Mouse (Mus musculus): ENCODE data around the gene Ly6g5c.

Gene Ly6g5c

DNA sequence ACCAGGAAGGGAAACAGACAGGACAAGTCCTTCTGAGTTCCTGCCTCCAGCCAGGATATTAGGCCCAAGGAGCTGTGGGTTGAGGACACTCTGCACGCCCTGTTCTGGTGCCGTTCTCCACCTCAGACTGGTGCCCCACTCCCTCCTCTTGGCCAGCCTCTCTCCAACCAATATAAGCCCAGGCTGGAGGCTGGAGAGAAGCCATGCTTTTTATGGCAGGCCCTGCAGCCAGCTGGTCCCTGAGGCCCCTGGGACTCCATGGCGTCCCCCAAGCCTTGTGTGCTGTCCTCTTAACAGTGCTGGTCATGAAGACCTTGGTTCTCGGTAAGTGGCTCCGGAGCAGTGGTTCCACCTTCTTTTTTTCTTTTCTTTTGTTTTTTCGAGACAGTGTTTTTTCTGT lies at the start of gene Ly6g5c:
Ly6g5c (plus strand) TSS at position 183 of the 400 bp plus-strand sequence.
- no peak for DNase-seq

DNA sequence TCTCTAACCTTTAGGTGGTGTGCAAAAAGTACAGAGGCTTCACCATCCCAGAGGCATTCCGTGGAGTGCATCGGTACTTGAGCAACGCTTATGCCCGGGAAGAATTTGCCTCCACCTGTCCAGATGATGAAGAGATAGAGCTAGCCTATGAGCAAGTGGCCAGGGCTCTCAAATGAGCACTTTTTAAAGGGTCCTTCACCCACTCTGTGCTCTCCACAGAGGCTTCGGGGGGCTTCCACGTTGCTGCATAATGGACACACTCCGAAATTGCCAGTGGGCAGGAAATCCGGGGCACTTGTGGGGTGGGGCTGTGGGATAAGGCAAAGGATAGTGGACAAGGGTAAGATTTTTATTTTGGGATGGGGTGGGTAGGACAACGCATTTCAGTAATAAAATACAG lies 49.8 kb upstream of the Ly6g5c start:
- peak; percentile 95 for DNase-seq

DNA sequence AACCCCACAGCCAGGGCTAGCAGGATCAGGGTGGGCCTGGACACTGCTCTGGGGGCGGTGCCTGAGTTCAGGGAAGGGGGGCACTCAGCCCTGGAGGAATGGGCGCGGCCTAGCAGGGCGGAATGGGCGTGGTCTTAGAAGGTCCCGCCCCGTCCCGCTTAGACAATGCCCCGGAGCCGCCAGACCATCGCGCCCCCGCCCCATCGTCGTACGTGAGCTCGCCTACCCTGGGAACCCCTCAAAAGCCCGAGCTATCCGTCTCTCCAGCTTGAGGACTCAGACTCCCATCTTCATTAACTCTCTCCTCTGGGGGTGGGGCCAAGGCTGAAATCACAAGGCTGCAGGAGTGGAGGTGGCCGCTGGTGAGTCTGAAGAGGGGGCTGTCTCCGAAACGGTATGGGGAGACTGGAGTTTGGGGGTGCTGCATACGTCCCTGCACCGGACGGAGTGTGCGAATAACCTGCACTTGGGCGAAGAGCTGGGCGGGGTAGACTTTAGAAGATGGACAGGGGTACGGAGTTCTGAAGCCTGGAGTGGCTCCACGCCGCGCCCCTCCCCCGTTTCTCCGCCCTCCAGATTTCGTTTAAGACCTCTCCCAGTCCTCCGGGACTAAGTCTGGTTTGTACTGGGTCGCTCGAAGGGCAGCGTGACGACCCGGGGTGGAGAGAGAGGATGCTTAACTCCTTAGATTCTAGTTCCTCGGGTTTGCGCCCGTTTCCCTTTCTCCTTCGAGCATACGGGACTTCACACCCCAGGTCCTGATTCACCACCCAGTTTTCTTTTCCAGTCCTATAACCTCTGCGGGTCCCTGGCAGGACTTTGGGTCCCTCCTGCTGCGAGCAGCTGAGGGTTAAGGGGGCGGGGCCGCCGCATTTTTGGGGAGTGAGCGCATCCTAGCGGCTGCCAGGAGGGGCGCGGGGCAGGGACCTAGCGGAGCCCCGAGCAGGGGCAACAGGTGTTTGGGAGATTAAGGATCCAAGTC lies 48.9 kb upstream of the Ly6g5c start, which contains the start of gene Ddah2:
Ddah2 (plus strand) TSS at position 125 of the 982 bp plus-strand sequence.
- peak; percentile 99 for DNase-seq

DNA sequence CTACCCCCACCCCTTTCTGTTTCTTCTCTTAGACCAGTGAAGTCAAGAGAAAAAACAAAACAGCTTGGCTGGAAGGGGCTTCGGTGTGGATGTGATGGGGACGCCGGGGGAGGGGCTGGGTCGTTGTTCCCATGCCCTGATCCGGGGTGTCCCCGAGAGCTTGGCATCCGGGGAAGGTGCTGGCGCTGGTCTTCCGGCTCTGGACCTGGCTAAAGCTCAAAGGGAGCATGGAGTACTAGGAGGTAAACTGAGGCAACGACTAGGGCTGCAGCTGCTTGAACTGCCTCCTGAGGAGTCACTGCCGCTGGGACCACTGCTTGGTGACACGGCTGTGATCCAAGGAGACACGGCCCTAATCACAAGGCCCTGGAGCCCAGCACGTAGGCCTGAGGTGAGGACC lies 48.0 kb upstream of the Ly6g5c start:
- DNase-seq = peak; percentile 95

DNA sequence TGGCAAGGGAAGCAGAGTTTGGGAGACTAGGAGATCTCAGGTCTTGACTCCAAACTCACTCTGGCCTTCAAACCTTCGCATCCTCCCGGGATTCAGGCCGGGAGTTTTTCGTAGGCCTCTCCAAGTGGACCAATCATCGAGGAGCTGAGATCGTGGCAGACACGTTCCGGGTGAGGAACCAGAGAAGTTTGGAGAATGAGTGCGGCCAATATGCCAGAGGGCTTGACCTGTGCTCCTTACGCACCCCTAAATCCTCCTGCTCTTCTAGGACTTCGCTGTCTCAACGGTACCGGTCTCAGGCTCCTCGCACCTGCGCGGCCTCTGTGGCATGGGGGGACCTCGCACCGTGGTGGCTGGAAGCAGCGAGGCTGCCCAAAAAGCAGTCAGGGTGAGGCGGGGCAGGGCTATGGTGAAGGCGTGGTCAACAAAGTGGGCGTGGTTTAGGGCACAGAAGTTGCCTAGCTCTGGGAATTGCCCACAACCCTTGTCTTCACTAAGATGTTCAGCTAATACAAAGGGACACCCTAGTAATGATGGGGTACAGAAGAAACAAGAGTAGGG lies 47.3 kb upstream of the Ly6g5c start:
- peak; percentile 96 for DNase-seq

DNA sequence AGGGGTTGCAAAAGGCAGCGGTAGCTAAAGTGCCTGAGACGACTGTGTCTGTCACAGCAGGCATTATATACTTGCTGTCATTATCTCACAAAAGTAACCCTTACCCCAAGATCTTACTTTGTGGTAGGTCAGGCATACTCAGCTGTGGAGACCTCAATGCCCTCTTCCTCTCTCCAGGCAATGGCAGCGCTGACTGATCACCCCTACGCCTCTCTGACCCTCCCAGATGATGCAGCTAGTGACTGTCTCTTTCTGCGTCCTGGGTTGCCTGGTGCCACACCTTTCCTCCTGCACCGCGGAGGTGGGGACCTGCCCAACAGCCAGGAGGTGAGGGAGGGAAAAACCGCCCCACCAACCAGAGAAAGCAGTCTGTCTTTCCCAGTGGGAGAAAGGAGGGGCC lies 46.8 kb upstream of the Ly6g5c start:
- peak; percentile 92 for DNase-seq

DNA sequence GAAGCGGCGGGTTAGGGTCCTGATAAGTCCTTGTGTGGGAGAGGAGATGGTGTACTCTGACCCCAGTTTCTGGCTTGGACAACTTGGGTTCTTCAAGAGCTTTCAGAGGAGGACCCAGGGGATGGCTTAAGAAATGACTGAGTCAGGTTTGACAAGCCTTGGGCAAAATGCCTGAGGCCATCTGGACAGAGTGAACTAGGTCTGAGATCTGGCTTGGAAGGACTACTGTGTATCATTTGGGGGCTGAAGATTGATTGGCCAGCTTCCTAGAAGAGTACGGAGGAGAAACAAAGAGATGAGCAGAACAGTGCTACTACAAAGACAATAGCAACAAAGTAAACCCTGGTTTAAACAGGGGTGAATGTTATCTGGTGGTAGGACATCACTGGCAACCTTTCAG lies 44.6 kb upstream of the Ly6g5c start:
- peak; percentile 94 for DNase-seq

DNA sequence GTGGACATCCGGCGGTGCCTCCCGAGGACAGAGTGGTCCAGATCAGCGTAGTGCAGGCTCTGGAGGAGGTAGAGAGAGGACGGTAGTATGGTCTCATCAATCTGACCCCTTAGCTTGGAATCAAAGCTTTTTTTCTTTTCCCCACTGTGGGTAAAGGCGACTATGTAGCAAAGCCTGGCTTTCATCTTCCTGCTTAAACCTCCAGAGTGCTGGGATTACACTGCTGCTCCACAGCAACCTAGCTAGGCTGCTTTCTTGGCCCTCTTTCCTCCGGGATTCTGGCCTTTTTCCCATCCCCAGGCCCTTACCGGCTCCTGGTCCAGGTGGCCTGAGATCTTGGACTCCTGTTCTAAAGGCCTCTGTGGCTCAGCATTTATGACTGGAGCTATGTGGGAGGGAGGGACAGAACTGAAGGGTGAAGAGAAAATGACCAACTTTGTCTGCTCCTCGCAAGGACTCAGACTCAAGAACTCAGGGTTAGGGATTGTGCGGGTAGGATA lies 43.7 kb upstream of the Ly6g5c start:
- DNase-seq = no peak

DNA sequence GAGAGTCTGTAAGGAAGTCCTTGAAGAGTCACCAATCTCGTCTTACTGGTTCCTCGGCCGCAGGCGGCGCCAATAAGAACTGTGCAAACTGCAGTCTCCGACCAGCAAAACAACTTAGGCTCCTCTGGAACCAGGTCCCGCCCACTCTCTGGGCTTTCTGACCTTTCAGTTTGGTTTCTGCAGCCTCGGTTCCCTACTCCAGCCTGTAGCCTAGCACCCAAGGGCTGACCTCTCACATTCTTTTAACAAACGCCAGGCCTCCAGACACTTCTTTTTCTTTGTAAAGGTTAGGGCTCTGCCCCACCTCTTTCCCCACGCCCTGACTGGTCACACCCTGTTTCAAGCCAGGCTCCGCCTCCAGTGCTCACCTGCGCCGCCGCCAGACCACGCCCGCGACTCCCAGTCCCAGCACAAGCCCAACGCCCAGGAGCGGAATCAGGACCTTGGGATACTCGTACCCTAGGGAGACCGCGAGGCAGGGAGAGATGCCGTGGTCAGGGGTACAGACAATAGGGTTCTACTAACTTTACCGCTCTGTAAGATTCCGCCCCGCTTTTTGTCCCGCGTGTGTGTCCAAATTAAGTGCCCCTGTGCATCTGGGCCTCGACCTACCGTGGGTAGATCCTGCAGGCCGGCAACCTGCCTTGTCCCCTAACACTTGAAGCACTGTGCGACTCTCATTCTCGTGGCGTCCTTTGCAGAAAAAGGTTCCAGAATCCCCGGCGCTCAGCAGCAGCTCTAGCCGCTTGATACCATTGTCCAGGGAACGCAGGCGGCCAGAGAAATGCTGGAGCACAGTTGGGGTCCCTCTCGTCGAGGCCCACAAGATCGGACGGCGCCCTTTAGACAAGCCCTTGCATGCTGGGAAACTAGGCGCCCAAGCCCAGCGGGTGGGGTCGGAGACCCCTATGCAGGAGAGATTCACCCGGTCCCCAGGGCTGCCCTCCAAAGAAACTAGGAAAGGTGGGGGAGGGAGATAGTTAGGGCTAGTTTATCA lies 42.8 kb upstream of the Ly6g5c start, which contains the start of gene Ly6g6c:
Ly6g6c (plus strand) TSS at position 438 of the 997 bp plus-strand sequence.
- DNase-seq = peak; percentile 97

DNA sequence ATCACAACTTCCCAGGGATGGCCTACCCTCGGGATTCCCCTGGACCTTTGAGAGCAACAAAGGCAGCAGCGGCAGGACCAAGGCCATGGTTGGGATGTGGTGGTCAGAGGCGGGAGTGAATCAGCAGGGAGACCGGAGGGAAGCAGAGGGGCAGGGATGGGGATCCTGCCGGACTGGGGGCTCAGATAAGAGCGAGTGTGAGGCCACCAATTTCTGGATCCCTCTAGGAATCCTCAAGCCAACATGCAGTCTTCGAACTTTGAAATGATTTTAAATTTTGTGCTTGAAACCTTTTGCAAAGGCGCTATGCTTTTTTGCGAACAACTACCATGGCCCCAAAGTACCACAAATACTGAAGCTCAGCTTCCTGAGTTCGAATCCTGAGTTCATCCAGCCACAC lies 42.0 kb upstream of the Ly6g5c start, which contains the start of gene Mpig6b:
Mpig6b (minus strand) TSS at position 101 of the 400 bp plus-strand sequence.
- DNase-seq = no peak

DNA sequence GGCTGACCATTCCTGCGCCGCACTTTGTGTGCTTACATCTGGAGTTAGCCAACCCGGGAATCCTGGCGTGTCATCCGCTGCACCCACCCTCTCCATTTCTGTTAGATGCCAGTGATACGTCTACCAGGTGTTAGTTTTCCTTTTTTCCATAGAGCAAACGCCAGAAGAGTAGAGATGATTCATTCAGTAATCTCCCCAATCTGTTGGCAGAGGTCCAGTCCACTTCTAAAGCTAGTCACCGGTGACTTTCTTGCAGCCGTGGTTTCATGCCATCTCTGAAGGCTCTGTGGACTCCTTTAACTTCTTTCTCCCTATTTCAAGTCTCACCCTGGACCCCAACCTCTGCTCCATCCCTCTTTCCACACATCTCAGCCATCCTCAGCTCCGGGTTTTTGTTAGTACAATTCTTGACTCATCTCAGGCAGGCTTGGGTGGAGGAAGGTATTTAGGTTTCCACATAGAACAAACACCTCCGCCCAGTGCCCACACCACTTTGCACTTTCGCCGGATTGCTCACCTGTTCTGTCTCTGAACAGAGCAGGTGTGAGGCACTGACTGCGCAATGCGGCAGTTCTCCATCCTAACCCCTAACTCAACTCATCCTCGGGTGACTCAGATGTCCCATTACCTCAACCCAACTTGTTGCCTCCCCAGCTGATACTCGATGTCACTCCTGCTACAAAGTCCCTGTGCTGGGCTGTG lies 39.7 kb upstream of the Ly6g5c start:
- no peak for DNase-seq

DNA sequence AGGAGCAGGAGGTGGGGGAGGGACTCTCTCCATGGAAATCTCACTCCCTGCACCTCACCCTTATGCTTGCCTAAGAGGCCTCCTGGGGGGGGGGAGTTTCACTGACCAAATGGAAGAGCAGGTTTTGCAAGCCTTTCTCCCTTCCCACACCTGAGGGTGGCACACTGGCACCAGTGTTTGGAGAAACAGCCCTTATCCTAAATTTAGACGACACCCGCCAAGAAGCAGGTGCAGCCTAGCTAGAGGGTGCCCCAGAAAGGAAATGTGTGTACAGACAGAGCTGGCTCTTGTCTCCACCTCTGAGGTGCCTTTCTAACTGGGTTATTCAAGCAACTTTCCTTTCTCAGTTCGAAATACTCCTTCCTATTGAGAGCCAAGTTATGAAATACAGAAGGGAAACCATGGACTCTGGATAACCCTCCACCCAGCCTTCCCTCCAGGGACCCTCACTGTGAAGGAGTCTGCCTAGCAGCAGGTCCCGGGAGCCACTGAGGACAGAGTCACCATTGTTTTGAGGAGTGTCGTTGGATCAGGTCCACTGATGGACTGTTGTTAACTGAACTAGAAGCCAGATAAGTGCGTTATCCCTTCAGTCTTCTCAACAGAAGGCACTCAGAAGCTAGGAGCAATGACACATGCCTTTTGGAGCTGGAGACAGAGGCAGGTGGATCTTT lies 37.4 kb upstream of the Ly6g5c start:
- DNase-seq = peak; percentile 95

DNA sequence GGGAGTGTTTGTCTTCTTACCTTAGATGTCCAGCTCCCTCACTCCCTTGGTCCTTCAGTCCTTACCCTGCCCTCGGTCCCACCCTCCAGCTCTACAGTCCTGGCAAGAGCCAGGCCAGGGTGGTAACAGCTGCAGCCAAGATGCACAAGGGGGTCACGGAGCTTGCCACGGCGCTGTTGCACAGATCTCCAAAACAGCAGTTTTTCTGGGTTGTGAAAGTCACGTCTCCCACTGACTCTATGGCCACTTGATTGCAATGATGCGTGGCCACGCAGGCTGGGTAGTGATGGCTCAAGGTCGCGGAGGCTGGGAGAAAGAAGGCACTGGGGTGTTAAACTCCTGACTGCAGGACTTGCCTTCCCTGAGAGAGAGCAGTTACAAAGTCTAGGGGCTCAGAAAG lies 36.6 kb upstream of the Ly6g5c start:
- DNase-seq = no peak

DNA sequence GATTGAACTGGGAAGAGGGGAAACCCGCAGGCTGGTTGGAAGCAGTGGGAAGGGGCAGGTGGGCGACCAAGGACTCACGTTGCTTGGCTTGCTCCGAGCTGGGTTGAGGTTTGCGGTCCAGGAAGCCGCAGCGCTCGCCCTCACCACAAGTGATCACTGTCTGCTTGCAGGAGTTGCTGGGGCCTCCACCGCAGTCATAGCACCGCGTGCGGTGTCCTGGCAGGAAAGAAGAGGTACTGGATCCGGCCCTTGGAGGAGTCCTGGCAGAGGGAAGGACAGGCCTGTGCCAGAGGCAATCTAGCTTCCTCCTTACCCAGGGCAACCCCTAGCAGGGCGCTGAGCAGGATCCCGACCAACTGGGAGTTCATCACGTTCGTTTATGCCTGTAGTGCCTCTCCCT lies 34.0 kb upstream of the Ly6g5c start:
- no peak for DNase-seq

DNA sequence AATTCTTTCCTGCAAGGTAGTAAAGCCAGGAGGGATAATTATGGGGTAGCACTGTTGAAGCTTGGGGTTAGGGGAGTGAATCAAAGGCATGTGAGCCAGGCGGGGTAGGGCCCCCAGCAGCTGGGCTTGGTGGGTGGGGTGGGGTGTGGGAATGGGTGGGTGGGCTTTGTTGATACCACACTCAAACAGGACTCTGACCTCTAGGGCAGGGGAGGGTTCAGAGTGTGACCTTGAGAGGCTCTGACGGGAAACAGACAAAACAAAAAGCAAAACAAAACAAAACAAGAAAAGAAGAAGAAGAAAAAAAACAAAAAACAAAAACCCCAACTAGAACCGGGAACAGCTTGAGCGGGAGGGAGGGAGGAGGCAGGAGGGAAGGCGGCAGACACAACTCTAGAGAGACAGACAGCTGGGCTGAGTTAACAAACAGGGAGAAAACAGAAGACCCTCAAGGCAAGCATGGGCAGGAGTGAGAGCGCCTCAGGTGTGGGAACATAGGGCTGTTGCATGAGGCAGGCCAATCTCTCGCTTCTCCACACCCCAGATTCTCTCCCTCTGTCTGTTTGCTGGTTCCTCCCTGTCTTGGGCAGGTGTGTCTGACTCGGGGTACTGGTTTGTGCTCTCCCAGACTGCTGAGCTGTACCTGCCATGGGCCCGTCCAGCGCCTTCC lies 31.4 kb upstream of the Ly6g5c start, which contains the start of gene Ly6g6e:
Ly6g6e (plus strand) TSS at position 396 of the 670 bp plus-strand sequence.
- DNase-seq = no peak

DNA sequence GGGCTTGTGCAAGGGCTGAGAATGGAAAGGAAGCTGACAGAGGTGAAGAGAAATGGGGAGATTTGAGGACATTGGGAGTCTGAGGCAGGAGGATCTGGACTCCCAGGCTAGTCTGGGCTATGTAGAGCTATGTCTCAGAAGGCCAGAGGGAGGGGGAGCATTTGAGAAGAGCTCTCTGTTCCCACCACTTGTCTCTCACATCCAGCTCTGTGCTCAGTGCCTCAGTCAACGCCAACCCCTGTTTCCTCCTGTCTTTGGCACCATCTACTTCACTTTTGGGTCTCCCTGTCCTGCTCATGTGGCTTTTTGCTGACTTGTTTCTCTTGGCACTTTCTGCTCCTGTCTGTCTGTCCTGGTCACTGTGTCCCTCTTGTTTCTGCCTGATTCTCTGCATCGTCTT lies 30.8 kb upstream of the Ly6g5c start:
- DNase-seq = peak; percentile 94

DNA sequence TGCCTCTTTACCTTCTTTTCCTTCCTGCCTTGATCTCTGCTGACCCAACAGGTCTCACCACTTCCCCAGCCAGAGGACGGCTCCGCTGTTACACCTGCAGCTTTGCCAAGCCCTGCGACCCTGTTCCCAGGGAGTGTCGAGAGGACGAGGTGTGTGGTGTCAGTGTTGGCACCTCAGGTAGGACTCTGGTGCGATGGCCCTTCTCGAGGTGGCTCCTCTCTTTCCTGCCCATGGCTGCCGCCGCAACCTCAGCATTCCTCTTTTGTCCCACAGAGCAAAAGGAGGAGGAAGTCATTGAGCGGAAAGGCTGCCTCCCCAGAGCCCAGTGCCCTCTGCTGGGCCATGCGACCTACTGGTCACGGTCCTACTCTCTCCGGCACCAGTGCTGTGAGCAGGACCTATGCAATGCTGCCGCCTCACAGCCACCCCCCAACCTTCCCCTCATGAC lies 30.3 kb upstream of the Ly6g5c start, which contains the start of gene Ly6g6d:
Ly6g6d (minus strand) TSS at position 280 of the 448 bp plus-strand sequence.
- peak; percentile 97 for DNase-seq

DNA sequence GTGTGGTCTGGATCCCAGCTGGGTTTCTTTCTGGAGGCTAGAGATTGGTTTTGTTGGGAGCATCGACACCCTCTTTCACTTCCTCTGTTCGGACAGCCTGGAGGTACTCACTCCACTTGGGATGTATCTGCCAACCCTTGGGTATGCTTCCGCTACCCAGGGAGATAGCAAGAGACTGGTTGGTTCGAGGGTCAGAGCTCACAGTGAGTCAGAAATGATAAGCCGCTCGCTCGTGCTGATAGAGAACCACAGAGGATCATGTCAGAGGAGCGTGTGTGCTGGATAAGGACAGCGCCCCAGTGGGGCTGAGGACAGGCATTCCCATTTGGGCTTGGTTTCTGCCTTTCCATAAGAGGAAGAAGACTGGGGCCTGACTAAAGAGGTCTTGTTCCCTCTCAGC lies 28.3 kb upstream of the Ly6g5c start:
- peak; percentile 93 for DNase-seq

DNA sequence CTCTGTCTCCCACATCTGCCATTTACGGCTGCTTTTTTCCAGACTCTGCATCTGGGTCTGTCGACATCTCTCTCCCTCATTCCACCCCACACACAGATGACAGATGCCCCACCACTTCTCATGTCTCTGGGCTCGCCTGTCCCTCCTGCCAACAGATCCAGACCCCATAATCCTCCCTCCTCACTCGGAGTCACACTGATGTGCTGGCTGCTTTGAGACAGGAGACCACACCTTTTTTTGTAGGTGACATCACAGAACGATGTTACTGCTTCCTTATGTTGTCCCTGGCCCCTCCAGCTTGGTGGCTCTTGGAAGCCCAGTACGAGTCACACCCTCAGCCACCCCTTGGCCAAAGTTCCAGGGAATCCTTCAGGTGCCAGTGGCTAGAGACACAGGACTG lies 27.8 kb upstream of the Ly6g5c start:
- DNase-seq = no peak

DNA sequence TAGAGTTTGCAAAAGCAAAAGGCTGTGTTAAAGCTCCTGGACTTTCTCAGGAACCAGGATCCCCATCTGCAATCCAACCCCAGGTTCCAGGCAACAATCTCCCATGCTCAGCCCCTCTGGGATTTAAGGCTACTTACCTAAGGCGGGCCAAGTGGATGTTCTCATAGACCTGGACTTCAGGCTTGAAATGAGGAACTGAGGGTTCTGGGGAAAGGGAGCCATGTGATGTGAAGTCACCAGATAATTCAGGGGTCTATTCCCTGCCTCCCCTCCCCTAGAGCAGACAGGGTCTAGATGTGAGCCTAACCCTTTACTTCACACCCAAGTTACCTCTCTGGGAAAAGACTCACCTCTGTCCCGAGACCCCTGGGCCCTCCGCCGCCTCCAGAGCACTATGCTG lies 27.4 kb upstream of the Ly6g5c start:
- no peak for DNase-seq

Measured in heart, adult 11 months (tissue).